Mouse (Mus musculus) kidney, postnatal 4 days (tissue): ENCODE results near the gene Kpna2.
A peak's percentile ranks its signal among the peaks of the same experiment; 100 is the strongest.
"Not testable (repeated sequence)": the region's sequence is repeated elsewhere in the genome, so short reads cannot be mapped to it uniquely, and the experiment has no call there.

Source experiments
- DNase-seq, 2 experiments: peaks; one replicate each; pipeline ENCODE4 v3.0.0; 2021; ENCODE audit warnings: mixed read lengths in 2 of 2

The Kpna2 gene

DNA sequence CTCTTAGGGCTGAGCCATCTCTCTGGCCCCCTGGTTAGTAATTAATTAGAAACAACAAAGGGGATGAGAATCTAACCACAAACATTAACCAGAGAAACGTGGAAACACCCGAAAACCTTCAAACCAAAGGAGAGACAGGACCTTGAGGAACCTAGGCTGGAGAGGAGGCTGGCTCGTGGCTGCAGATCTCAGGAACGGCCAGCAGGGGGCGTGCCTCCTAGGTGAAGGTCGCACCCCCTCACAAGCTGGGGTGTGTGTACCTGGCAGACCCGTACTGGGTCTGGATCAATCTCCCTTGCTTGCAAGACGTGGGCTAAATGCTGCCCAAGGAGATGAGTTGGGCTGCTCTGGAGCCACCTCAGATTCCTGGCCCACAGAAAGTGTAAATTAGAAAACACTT is 19.3 kb upstream of the Kpna2 start:
- DNase-seq, result peak; percentile 32 to 35

DNA sequence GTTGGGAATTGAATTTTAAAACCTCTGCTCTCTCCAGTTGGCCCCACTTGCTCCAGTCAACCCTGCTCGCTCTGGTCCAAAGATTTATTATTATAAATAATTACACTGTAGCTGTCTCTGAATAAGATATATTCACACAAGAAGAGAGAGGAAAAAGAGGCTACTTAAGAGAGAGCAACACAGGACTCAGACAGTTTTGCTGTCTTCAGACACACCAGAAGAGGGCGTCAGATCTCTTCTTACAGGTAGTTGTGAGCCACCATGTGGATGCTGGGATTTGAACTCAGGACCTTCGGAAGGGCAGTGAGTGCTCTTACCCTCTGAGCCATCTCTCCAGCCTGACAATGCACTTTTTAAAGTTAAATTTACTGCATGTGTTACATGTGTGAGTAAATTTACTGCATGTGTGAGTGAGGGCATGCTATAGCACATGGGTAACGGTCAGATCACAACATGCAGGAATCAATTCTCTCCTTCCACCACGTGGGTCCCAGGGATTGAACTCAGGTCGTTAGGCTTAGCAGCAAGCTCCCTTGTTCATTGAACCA is 18.1 kb upstream of the Kpna2 start:
- peak in 1 of 2 experiments; percentile 47 for DNase-seq

DNA sequence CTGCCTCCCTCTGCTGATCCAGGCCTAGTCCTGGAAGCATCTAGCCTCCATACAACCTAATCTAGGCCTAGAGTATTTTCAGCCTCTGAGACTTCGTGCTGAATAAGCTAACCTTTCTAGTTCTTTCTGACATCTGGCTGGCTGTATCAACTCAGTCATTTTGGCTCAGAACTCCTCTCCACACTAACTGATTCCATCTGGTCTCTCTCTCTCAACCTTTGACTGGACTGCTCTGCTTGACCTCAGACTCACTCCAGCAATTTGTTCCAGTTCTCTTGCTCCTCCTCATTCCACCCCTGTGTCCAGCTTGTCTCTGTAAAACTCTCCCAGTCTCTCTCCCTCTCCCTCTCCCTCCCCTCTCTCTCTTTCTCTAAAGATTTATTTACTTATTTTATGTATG is 17.6 kb upstream of the Kpna2 start:
- DNase-seq, result peak in 1 of 2 experiments; percentile 42

DNA sequence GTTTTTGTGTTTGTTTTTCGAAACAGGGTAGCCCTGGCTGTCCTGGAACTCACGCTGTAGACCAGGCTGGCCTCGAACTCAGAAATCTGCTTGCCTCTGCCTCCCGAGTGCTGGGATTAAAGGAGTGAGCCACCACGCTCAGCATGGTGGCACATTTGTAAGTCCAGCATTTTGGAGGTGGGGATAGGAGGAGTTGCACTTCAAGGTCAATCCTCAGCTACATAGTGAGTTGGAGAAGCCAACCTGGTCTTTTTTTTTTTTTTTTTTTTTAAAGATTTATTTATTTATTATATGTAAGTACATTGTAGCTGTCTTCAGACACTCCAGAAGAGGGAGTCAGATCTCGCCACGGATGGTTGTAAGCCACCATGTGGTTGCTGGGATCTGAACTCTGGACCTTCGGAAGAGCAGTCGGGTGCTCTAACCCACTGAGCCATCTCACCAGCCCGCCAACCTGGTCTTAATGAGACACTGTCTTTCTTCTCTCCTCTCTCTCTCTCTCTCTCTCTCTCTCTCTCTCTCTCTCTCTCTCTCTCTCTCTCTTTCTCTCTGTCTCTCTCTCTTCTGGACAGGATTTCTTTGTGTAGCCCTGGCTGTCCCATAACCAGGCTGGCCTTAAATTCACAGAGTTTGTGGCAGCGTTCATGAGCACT is 16.3 kb upstream of the Kpna2 start:
- DNase-seq, result not testable (repeated sequence)

DNA sequence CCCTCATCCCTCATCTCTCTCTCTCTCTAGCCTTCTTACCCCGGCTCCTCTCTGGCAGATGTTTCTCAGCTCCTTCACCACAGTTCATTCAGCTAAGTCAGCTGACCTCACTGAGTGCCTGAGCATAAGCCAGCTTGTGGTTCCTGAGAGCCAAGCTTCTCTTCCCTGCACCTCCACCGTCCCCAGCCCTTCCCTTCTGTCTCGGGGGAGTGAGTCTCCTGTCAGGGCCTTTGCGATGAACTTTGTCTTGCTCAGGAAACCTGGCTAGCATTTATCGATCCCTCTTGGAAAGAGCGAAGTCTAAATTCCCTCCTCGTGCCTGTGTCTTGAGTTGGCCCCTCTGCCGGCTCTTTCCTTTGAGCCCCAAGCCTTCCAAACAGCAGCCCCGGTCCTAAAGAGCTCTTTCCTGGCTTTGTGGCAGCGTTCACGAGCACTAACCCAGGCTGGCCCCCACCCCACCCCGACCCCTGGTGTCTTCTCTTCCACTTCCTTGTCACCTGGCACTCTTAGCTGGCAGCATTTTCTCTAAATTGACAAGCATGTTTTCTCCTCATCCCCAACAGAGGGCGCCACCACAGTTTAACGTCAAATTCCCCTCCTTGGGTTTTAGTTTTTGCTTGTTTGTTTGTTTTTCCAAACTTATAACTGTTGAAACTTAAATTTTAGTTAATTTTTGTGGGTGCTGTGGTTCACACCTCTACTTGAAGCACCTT is 15.4 kb upstream of the Kpna2 start:
- peak in 1 of 2 experiments; percentile 48 for DNase-seq

DNA sequence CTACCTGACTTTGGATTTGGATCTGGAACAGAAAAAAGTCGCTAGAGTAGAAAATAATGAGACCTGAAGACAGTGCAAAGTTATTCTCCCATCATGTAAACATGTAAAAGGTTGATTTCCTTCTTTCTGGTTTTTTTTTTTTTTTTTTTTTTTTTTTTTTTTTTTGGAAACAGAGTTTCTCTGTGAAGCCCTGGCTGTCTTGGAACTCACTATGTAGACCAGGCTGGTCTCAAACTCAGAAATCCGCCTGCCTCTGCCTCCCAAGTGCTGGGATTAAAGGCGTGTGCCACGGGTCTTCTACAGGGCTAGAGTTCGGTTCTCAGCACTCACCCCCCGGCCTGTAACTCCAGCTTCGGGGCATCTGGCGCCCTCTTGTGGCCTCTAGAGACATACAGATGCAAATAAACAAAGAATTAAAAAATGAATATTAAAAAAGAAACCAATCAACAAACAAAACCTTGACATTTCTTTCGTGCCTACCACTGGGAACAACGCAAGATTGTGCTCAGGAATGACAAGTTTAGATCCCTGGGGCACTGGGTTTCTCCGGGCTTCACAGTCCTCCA is 14.8 kb upstream of the Kpna2 start:
- peak in 1 of 2 experiments; percentile 22 for DNase-seq

DNA sequence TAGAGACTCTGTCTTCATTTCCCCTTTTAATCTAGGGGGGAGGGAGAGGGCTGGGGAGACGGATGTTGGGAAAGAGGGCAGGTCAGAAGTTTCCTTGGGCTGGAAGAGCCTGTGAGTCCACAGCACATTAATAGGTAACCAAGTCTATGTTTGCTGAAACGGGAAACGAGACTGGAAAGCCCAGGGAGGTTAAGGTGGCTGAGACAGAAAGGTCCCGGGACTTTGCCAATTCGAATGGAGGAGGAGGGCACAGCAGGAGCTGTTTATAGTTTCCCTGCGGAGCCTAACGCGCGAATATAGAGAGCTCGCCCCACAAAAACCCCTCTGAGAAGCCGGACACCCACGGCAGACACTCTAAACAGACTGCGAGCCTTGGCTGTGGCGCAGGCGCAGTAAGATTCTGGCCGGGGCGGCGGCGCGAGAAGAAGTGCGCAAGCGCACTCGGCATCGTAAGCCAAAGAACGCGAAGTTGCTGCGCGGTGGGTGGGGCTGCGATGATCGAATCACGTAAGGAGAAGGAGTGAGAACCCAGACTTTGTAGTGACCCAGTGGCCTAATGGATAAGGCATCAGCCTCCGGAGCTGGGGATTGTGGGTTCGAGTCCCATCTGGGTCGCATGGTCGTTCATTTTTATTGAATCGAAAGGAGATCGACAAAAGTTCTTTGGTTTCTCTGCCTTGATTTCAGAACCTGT is 13.1 kb upstream of the Kpna2 start:
- DNase-seq, result peak; percentile 97 to 98

DNA sequence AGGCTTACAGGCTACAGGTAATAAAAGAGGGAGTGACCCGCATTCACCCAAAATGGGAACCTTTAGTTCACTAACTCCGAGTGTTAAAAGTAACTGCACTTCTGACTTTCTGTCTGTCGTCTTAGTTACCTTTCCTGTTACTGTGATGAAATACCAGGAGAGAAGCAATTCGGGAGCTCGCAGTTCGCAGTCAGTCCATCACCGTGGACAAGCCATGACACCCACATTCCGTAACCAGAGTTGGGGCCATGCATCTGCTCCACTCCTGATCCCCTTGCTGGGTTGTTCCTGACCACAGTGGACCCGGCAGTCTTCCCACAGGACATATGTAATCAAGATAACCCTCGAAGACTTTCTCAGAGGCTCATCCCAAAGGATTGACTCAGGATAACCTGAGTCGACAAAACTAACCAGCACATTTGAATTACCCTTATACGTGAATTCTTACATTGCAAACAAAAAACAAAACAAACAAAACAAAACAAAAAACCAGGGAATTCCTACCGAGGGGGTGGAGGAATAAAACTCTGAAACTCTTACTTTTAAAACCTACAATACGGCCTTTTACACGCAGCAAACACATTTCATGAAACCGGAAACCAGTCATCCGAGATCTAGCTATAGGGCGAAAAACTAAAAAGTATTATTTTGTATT is 12.5 kb upstream of the Kpna2 start:
- peak; percentile 22 to 33 for DNase-seq

DNA sequence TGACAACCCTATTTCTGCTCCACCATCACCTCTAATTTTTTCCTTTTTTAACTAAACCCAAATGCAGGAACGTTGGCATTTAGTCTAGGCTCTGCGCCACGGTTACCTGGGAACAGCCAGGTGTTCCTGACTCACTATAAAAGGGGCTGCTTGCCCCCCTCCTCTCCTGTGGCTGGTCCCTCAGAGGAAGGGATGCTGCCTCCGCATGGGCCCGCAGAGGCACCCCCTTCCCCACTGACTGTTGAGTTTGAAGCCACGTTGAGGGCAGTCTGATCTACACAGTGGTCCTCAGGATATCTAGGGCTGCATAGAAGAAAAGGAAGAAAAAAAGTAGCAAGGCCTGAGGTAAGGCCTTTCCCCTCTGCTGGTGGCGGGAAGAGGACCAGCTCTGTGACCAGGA is 11.8 kb upstream of the Kpna2 start:
- DNase-seq, result no peak

DNA sequence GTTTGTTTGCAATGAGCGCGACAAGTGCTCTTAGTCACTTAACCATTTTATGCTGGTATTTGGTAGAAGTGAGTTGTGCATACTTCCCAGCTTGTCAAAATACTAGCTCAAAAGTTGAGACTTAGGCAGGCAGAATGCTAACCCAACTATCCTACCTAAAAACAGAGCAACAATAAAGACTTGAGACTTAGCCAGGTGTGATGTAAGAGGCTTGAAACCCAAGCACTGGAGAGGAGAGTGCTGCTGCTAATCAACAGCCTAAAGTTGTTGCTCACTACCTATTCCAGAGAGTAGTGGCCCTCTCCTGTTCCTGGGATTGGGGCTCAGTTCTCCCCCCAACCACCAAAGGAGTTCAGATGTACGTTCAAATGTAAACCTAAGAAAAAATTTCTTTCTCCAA is 11.1 kb upstream of the Kpna2 start:
- no peak for DNase-seq

DNA sequence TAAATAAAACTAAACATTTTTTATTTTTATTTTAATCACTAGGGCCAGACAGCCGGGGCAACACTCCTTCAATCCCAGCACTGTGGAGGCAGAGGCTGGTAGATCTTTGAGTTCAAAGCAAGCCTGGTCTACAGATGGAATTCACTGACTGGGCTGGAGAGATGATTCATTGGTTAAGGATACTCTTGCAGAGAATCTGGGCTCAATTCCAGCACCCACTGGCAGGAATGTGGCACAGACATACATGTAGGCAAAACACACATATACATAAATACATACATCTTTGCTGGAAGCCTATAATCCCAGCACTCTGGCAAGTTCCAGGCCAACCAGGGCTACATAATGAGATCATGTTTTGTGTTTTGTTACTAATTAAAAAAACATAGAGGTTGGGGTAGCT is 6.2 kb upstream of the Kpna2 start:
- DNase-seq, result peak; percentile 46 to 52

DNA sequence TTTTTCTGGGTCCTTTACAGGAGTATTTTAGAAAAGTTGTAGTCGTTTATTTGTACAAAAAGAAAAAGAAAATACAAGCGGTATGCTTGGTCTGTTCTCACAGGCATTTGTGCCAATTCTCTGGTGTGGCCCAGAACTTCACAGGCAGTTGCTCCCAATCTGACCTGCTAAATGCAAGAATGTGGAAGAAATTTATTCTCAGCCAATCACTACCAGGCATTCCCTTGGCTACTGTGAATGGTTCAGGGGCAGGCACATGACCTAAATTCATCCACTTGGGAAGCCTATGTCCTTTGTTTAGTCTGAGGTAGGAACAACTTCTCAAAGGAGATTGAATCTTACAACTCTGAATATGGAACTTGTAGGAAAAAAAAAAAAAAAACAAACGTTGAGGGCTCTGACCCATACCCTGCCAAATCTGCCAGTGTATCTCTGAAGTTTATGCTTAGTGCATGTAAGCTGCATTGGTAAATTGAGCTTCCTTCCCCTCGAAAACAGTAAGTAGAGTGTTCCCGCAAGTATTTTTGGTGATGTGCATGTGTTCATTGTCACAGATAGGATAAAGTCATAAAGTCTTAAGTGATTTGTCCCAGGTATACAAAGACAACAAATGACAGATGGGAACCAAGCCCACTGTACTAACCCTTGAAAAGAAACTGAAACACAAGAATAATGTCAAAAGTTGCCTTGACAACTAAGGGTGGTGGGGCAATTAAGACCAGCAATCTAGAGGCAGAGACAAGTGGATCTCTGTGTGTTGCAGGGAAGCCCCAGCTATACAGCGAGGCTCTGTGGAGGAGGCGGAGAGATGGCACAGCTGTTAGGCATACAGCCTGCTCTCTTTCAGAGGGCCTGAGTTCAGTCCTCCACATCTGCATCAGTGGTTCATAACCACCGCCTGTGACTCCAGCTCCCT is 2.7 kb upstream of the Kpna2 start:
- DNase-seq, result peak in 1 of 2 experiments; percentile 30

DNA sequence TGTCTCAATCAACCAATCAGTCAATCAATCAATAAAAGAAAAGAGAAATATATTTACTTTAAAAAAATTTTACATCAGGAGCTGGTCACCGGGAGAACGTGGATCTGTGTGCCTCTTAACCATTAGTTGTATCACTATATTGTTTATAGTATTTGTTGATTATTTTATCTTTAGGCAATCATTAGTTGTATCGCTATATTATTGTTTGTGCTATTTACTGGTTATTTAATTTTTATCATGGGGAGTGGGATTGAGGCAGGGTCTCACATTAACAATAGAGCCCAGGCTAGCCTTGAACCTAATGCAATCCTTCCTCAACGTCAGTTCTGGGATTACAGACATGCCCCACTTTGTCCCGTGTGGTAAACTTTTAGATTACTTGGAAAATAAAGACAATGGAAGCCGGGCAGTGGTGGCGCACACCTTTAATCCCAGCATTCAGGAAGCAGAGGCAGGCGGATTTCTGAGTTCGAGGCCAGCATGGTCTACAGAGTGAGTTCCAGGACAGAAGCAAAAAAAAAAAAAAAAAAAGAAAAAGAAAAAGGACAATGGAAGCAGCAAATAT is 690 bp upstream of the Kpna2 start:
- DNase-seq, result no peak

DNA sequence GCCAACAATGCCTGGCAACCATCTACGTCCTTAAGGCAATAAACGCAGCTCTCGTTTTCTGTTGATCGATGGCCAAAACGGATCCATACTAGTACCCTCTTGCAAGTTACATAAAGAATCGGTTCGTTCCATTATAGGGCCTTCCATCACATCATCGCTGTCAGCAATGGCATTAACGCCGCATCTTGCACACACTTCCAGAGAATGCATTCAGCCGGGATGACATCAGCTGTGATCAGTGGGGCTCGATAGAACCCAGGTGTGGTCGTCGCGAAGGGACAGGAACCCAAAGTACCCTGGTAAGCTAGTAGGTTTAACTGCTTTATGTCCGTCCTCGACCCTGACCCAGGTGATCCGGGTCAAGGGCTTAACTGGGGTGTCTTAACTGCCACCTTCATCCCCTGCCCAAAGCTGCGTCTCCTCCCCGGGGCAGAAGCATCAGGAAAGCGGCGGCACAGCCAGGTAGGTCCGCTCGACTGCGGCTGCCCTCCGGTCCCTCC is 640 bp downstream of the Kpna2 start:
- no peak for DNase-seq

DNA sequence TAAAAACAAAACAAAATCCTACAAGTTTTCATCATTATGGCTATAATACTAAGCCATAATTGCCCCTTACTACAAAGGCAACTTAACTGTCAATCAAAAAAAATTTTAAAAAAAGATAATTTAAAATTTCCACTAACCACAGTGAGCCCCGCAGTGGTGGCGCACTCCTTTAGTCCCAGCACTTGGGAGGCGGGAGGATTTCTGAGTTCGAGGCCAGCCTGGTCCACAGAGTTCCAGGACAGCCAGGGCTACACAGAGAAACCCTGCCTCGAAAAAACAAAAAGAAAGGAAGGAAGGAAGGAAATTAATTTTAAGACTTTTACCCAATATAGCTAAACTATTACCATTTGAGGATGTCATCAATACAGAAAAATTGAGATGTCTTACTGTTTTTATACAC is 1.4 kb downstream of the Kpna2 start:
- peak in 1 of 2 experiments; percentile 19 for DNase-seq

DNA sequence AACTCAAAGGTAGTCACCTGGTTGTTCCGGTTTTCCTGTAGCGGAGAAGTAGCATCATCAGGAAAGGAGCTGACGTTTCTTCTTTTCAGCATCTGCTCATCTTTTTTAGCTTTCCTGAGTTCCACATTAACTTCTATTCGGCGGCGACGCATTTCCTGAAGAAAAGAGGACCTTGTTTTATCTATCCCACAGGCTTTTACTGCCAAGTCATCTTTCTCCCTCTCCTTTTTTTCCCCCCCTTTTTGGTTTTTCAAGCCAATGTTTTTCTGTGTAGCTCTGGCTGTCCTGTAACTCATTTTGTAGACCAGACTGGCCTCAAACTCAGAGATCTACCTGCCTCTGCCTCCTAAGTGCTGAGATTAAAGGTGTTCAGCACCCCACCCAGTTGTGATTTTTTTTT is 2.8 kb downstream of the Kpna2 start:
- not testable (repeated sequence) for DNase-seq

DNA sequence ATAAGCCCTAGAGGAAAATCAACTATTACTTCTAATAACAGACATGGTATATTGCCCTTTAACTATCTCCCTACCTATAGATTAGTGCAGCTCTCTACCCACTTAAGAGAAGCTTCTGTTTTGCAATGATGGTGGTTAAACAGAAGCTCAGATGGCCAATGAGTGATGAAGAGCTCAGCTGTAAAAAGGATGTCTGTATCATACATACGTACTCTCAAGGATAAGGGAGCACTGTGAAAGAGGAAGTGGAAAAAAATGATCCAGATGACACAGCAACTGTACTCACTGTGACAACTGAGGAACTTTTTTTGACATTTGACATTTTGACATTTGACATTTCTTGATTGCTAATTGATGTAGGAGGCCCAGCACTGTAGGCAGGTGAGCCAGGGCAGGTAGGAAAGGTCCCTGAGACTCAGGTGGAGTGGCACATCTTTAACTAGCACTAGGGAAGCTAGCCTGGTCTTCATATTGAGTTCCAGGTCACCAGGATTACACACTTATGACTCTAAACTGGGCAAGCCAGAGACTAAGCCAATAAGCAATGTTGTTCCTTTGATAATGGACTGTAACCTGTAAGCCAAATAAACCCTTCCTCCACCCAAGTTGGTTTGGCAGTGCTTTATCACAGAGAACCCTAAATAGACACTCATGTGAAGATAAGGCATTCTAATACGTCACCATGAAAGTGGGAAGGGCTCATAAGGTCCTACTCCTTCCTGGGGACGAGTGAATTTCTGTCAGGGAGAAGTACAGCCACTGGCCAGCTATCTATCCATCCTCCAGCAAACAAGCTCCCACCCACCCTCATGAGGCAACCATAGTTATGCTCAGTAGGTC is 4.9 kb downstream of the Kpna2 start:
- no peak for DNase-seq

DNA sequence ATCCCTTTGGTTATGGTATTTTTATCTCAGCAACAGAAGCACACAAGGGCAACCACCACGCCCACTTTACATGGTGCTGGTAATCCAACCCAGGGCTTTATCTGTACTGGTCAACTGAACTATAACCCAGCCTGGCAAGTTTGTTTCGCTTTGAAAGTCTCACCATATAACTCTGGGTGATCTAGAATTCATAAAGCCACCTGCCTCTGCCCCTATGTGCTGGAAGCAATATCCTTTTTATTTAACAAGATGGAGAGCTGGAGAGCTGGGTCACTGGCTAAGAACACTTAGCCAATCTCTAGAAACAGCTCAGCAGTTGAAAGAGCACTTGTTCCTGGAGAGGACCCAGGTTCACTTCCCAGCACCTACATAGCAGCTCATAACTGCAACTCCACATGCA is 12.0 kb downstream of the Kpna2 start:
- DNase-seq, result no peak

DNA sequence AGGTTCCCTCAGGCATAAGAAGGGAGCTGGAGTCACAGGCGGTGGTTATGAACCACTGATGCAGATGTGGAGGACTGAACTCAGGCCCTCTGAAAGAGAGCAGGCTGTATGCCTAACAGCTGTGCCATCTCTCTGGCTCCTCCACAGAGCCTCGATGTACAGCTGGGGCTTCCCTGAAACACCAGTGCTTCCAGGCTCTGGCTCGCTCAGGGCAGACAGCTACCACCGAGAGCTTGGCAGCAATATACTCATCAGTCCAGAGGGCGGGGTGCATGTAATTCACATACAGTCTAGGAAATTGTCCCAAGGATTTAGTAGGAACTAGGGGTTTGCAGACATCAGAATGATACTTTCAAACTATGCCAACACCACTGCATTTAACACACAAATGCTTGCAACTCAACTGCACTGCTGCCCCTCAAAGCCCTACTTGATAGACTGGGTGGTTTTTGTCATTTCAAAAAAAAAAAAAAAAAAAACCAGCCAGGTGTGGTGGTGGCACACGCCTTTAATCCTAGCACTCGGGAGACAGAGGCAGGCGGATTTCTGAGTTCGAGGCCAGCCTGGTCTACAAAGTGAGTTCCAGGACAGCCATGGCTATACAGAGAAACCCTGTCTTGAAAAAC is 13.2 kb downstream of the Kpna2 start:
- DNase-seq, result not testable (repeated sequence)

DNA sequence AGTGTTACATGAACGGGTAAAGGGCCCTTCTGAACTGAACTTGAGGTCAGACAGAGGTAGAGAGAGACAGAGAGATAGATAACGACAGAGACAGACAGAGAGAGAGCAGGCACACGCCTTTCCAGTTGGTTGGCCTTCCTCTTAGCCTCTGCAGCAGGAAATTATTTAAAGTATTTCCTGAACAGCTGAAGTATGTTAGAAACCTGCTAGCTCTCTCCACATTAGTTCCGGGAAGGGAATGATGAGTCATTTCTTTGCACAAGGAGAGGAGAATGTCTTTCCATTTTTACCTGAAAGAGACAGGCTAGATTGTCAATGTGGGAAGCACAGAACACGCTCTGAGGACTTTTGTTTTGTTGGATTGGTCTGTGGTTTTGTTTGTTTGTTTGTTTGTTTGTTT is 17.0 kb downstream of the Kpna2 start:
- DNase-seq, result peak in 1 of 2 experiments; percentile 15
